Mouse (Mus musculus) lung, adult 2 months (tissue): ENCODE measurements around the gene Lrp1. TPM values are rescaled to one million over a fixed set of nuclear protein-coding genes. Genes with fewer than 3 reads are reported as not detected.

Source experiments
- DNase-seq: peaks from one replicate; pipeline ENCODE4 v3.0.0; 2022
- H3K4me1 ChIP-seq: fragments of 200-500 bp; 2 replicates; pipeline ENCODE4 v1.6.1; 2011; ENCODE audit warnings: low read length; ENCODE audit not compliant: control insufficient read depth, insufficient read depth
- H3K4me3 ChIP-seq: fragments of 200-500 bp; replicated peaks from 2 replicates; pipeline ENCODE3; 2011; ENCODE audit warnings: low read depth, mild to moderate bottlenecking, control low read depth, low read length; ENCODE audit errors: extremely low read depth
- CTCF ChIP-seq: fragments of 200-500 bp; IDR thresholded peaks from 2 replicates; pipeline ENCODE4 v1.5.1; 2011; ENCODE audit warnings: mild to moderate bottlenecking, low read length, control low read depth; ENCODE audit not compliant: insufficient read depth
- POLR2A ChIP-seq: fragments of 200-500 bp; IDR thresholded peaks from 2 replicates; pipeline ENCODE4 v1.6.1; 2011; ENCODE audit warnings: low read depth, mild to moderate bottlenecking, control low read depth, low read length, borderline replicate concordance; ENCODE audit errors: extremely low read depth
- WGBS: fragments of 180-500 bp; shearing (Covaris S2); methylation state at CpG from one replicate; pipeline ENCODE4 v1.1.7; 2018; 5-methylcytosine and 5-hydroxymethylcytosine counted together
- polyA plus RNA-seq: library from polyadenylated mRNA; depleted of rRNA; stranded (reverse); fragments of >200 nt; gene quantifications from 2 replicates; pipeline ENCODE4 v1.2.3, GENCODE M21; 2012

The Lrp1 gene
- polyA plus RNA-seq, 1 experiment = 248 TPM

DNA sequence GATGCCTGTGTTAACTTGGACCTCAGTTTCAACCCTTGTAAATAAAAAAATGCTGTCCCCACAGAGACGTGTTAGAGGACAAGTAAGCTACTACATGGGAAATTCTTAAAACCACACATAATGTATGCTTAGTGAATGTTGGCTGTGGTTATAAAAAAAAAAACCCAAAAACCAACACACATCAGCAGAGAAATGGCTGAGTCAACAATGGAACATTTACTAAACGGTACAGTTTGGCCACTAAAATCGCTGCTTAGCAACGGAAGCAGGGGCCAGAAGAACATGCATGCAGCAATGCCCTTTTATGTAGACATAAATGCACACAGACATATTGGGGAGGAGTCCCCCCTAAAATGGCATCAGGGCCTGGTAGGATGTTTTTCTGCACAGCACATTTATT lies 34.7 kb downstream of the Lrp1 start:
- TF ChIP-seq CTCF = no peak
- no peak for TF ChIP-seq POLR2A
- 50% methylated on average over 4 of the region's 4 CpGs for WGBS
- H3K4me3 ChIP-seq = no peak overlapping the region
- no peaks in the 10 kb centered on the region for H3K4me1 ChIP-seq
- DNase-seq = no peak

GRCm38 (mm10) chr10:127585598-127585997 lies 35.4 kb downstream of the Lrp1 start:
- TF ChIP-seq POLR2A = no peak
- no peak for TF ChIP-seq CTCF
- DNase-seq = no peak
- no peak overlapping the region for H3K4me3 ChIP-seq
- H3K4me1 ChIP-seq = no peaks in the 10 kb centered on the region
- WGBS = 79% methylated on average over 2 of the region's 2 CpGs

DNA sequence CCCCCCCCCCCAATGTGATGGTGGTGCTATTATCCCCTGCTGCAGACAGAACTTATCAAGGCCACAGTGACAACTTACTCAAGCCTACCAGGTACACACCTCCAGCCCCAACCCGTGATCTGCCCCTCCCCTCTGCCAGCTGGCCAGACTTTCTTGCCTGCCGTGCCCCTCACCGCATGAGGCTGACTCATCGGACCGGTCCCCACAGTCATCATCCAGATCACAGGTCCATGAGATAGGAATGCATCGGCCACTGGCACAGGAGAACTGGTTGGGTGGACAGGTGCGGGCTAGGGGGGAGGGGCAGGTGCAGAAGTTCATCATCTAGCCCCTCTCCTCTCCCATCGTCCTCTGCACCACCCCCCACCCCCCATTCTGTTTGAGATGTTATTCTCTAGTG lies 37.3 kb downstream of the Lrp1 start:
- H3K4me3 ChIP-seq = no peak overlapping the region
- no peak for DNase-seq
- TF ChIP-seq POLR2A (no peak), CTCF (no peak)
- H3K4me1 ChIP-seq = no peaks in the 10 kb centered on the region
- WGBS = 71% methylated on average over 8 of the region's 8 CpGs

DNA sequence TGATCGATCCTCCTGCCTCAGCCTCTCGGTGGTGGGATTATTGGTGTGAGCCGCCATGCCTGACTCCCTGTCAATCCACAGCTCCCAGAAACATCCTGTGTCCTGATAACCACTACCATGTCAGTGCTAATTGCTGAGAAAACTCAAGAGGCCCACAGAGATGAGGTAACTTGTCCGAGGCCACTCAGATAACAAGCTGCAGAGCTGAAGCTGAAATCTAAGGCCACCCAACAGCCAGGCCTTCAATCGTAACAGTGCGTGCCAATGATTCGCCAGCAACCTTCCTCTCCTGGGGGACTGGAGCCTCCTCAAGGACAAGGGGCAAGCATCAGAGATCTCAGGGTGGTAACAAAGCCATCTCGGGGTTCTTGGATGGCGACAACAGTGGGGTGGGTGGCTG lies 39.7 kb downstream of the Lrp1 start:
- H3K4me1 ChIP-seq = peaks cover 3% of the 10 kb centered on the region; the same call in 1 of the 2 replicates
- 82% methylated on average over 9 of the region's 9 CpGs for WGBS
- TF ChIP-seq CTCF (no peak), POLR2A (no peak)
- DNase-seq = no peak
- no peak overlapping the region for H3K4me3 ChIP-seq

DNA sequence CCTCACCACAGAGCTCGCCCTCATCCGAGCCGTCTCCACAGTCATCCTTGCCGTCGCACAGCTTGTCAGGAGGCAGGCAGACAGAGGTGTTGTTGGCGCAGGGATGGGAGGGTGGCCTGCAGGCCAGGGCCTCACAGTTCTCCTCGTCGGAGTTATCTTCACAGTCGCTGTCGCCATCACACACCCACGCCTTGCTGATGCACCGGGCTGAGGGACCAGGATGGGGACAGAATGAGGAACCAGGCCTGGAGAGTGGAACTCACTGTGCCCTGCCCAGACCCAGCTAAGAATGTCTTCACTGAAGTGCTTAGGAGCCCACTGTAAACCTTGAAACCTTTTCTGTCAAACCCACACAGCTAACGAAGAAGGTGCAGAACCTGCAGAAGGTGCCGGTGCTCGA lies 43.0 kb downstream of the Lrp1 start:
- no peak for DNase-seq
- TF ChIP-seq CTCF (no peak), POLR2A (no peak)
- 79% methylated on average over 15 of the region's 15 CpGs for WGBS

GRCm38 (mm10) chr10:127577156-127577555 lies 43.8 kb downstream of the Lrp1 start:
- WGBS = 70% methylated on average over 9 of the region's 9 CpGs
- TF ChIP-seq CTCF = no peak
- TF ChIP-seq POLR2A = no peak
- Histone ChIP-seq H3K4me3 (no peak overlapping the region), H3K4me1 (peaks cover 3% of the 10 kb centered on the region; the same call in 1 of the 2 replicates)
- DNase-seq = no peak

More for the DNA sequence above, 43.0 kb downstream of the Lrp1 start:
- Histone ChIP-seq H3K4me1 (peaks cover 3% of the 10 kb centered on the region; the same call in 1 of the 2 replicates), H3K4me3 (no peak overlapping the region)

DNA sequence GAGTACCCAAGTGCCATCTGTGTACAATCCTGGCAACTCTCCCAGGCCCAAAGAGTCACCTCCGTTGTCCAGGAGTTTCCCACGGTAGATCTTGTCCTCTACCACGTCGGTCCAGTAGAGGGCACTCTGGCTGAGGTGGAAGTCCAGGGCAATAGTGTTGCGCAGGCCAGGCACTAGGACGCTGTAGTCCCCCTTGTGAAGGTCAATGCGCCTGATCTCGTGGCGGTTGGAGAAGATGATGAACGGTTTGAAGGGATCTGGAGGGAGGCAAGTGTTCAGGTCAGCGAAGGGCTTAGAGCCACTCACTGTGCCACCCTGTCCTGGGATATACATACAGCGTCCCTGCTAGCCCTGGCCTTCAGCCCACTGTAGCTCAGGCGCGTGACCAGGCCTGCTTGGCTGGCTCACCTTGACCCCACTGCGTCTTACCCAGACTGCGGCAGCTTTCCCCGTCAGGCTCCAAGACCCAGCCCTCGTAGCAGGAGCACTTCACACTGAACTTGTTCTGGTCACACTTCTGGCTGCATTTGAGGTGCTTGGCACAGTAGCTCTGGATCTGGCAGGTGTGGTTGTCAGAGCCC lies 44.5 kb downstream of the Lrp1 start:
- peak; percentile 63 for DNase-seq
- Histone ChIP-seq H3K4me3 (no peak overlapping the region), H3K4me1 (peaks cover 3% of the 10 kb centered on the region; the same call in 1 of the 2 replicates)
- TF ChIP-seq POLR2A (no peak), CTCF (peak; percentile 84)
- 38% methylated on average over 18 of the region's 18 CpGs for WGBS

DNA sequence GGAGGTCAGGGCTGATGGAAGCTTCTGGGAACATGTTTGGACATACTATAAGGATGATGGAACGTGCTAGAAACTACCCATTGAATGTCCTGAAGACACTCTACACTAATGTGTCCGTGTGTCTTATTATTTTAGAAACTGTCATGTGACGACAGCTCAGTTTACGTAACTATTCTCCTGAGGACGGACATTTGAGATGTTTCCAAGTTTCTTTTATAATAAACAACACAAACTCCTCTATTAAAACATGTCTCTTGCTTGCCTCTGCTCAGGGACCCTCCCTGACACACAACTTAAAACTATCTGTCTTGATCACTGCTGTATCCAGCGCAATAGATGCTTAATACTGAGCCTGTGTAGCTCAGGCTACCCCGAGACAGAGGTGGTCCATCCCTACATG lies 45.2 kb downstream of the Lrp1 start:
- H3K4me1 ChIP-seq = peaks cover 3% of the 10 kb centered on the region; the same call in 1 of the 2 replicates
- WGBS = 60% methylated on average over 7 of the region's 7 CpGs

GRCm38 (mm10) chr10:127572281-127572680 lies 48.7 kb downstream of the Lrp1 start:
- WGBS = 82% methylated on average over 5 of the region's 5 CpGs
- TF ChIP-seq POLR2A (no peak), CTCF (no peak)
- Histone ChIP-seq H3K4me3 (no peak overlapping the region), H3K4me1 (peaks cover 3% of the 10 kb centered on the region; the same call in 1 of the 2 replicates)
- no peak for DNase-seq

More for the DNA sequence above, 45.2 kb downstream of the Lrp1 start:
- no peak overlapping the region for H3K4me3 ChIP-seq
- TF ChIP-seq CTCF (no peak), POLR2A (no peak)
- no peak for DNase-seq

DNA sequence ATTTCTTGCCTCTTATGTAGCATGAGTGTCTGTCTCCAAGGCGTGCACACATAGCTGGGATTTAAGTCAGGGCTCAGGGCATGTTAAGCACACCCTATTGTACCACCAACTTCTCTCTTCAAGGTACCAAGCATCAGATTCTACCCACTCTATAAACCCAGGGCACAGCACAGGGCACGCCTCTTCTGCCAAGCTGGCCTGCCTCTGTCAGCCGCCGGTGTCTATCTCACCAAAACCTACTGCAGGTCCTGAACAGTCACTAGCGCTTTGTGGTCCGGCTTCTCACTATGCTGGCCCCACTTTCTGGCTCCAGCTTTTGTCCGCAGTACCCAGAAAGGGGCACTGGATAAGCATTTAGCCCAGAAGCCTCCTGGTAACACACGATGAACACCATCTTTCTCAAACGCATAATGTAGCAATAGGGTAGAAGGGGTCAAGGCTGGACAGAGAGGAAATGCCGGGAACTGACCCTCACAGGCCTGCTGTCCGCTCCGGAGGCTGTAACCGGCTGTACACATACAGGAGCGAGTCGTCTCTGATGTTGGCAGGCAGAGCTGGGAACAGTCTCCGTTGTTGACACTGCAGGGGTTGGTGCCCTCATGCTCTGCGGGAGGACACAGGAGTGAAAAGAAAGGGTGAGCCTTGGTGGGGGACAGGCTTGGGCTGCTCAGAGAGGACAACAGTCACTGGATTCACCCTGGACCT lies 49.9 kb downstream of the Lrp1 start:
- 70% methylated on average over 17 of the region's 17 CpGs for WGBS
- no peaks in the 10 kb centered on the region for H3K4me1 ChIP-seq
- TF ChIP-seq POLR2A (no peak), CTCF (no peak)
- H3K4me3 ChIP-seq = no peak overlapping the region
- DNase-seq = no peak
